Mouse (Mus musculus) lung, postnatal 36 days (tissue): ENCODE measurements at regions not wholly inside any gene's neighbourhood (a gene's known extent, or its start where the extent isn't known, plus 50 kb on each side); places are given as distances from the start of the nearest gene placed in this dataset.

Experiments
- DNase-seq: peaks from one replicate; pipeline ENCODE4 v3.0.0; 2022; ENCODE audit warnings: mixed read lengths

- no peak for DNase-seq
Measured at GRCm38 (mm10) chr13:34800906-34801305, 66.3 kb downstream of the Fam50b start.

- DNase-seq: no peak
Measured at GRCm38 (mm10) chr13:34806532-34807092, 68.5 kb upstream of the Prpf4b start.

- no peak for DNase-seq
Measured at GRCm38 (mm10) chr13:34809536-34809935, 65.6 kb upstream of the Prpf4b start.

GRCm38 (mm10) chr13:34814161-34815056 lies 60.7 kb upstream of the Prpf4b start:
- peak; percentile 4 for DNase-seq

GRCm38 (mm10) chr13:34815057-34815410 lies 60.1 kb upstream of the Prpf4b start:
- no peak for DNase-seq

- no peak for DNase-seq
Measured at GRCm38 (mm10) chr13:34818211-34818610, 56.9 kb upstream of the Prpf4b start.

- no peak for DNase-seq
Measured at GRCm38 (mm10) chr13:34820423-34820822, 54.7 kb upstream of the Prpf4b start.

- DNase-seq: no peak
Measured at GRCm38 (mm10) chr13:34821946-34822345, 53.2 kb upstream of the Prpf4b start.

- no peak for DNase-seq
Measured at GRCm38 (mm10) chr13:34824157-34824556, 50.9 kb upstream of the Prpf4b start.
